8 mouse cellular contexts compared by ENCODE assay signal in genomic region chr16:77329711-77330530, GRCm38 (mm10).
DNase-seq lines count a peak whose midpoint lies in the region; ATAC-seq and TF ChIP-seq lines count a peak whose summit lies in the region.

No protein-coding gene starts in this region.

- H3K4me1 ChIP-seq in intestine, embryonic 15.5 days (replicated peaks), result no peaks in the 10 kb centered on the region
- no peaks in the 10 kb centered on the region; the same call in 1 of the 2 replicates for H3K4me1 ChIP-seq in liver, embryonic 15.5 days (replicated peaks)
- peaks cover 8% of the 10 kb centered on the region for H3K4me1 ChIP-seq in neural tube, embryonic 11.5 days (ENCODE audit: control insufficient read depth, insufficient read depth, low read length)

- DNase-seq in left cerebral cortex, adult 2 months (ENCODE audit: extremely low spot score in 1 of 2, low spot score in 2 of 2), result no peak
- no peak for DNase-seq in left cerebral cortex, adult 18-20 months (ENCODE audit: low spot score in 2 of 2)
- peak; percentile 10 for DNase-seq in gastrocnemius, postnatal 25 days
- peak; percentile 56 for DNase-seq in neural tube, embryonic 11.5 days (ENCODE audit: low spot score)
- DNase-seq in right cerebral cortex, postnatal 4 days, result no peak
- DNase-seq in thymus, postnatal 4 days, result no peak

- peak overlapping the region; percentile 40 for H3K4me3 ChIP-seq in left cerebral cortex, adult 2 months
- H3K4me3 ChIP-seq in intestine, embryonic 15.5 days (replicated peaks), result peak overlapping the region; percentile 48
- peak overlapping the region; percentile 47 for H3K4me3 ChIP-seq in liver, embryonic 15.5 days (replicated peaks)
- H3K4me3 ChIP-seq in neural tube, embryonic 11.5 days (ENCODE audit: low read depth, low read length), result peak overlapping the region; percentile 46

- H3K27me3 ChIP-seq in intestine, embryonic 15.5 days (replicated peaks), result no peaks in the 10 kb centered on the region
- H3K27me3 ChIP-seq in liver, embryonic 15.5 days, result no peaks in the 10 kb centered on the region
- H3K27me3 ChIP-seq in neural tube, embryonic 11.5 days (ENCODE audit: control insufficient read depth, insufficient read depth, low read length), result no peaks in the 10 kb centered on the region

- H3K36me3 ChIP-seq in intestine, embryonic 15.5 days, result no peaks in the 10 kb centered on the region
- no peaks in the 10 kb centered on the region for H3K36me3 ChIP-seq in liver, embryonic 15.5 days (replicated peaks)
- H3K36me3 ChIP-seq in neural tube, embryonic 11.5 days (ENCODE audit: control insufficient read depth, insufficient read depth, low read length), result 0 out of 2 replicates have a peak, but pooled peaks cover 2% of the 10 kb centered on the region

- H3K9ac ChIP-seq in intestine, embryonic 15.5 days, result peak overlapping the region; percentile 62
- 0 out of 2 replicates have a peak overlapping the region, but pooled peaks have one; percentile 4 for H3K9ac ChIP-seq in liver, embryonic 15.5 days
- peak overlapping the region; percentile 67 for H3K9ac ChIP-seq in neural tube, embryonic 11.5 days (ENCODE audit: low read length)

- intact Hi-C loops in left cerebral cortex, adult 2 months (cut with DNase I), result loop anchor here (2.0 to 10.0 kb wide), 3 partner anchors 93 to 265 kb away; no protein-coding TSS in a partner anchor

- TF ChIP-seq CTCF in left cerebral cortex, adult 2 months (IDR thresholded peaks at IDR 0.05), result no peak

- peak; percentile 72 for ATAC-seq in intestine, embryonic 15.5 days
- peak; percentile 73 for ATAC-seq in liver, embryonic 15.5 days (ENCODE audit: insufficient read depth)
- no peak for ATAC-seq in neural tube, embryonic 11.5 days (ENCODE audit: insufficient read depth, low FRiP score, low TSS enrichment)

- peak overlapping the region; percentile 63 for H3K4me2 ChIP-seq in intestine, embryonic 15.5 days (replicated peaks)
- H3K4me2 ChIP-seq in liver, embryonic 15.5 days, result peak overlapping the region; percentile 53
- peak overlapping the region; percentile 55 for H3K4me2 ChIP-seq in neural tube, embryonic 11.5 days (ENCODE audit: low read depth)

- no peaks in the 10 kb centered on the region for H3K9me3 ChIP-seq in intestine, embryonic 15.5 days
- no peaks in the 10 kb centered on the region for H3K9me3 ChIP-seq in liver, embryonic 15.5 days (replicated peaks)
- H3K9me3 ChIP-seq in neural tube, embryonic 11.5 days (ENCODE audit: control insufficient read depth, low read length), result no peaks in the 10 kb centered on the region

- 10% methylated on average over 10 of the region's 10 CpGs for WGBS in intestine, embryonic 15.5 days
- WGBS in liver, embryonic 15.5 days (ENCODE audit: insufficient replicate concordance), result 32% methylated on average over 10 of the region's 10 CpGs
- WGBS in neural tube, embryonic 11.5 days, result 13% methylated on average over 10 of the region's 10 CpGs

- peak overlapping the region; percentile 88 for H3K27ac ChIP-seq in left cerebral cortex, adult 2 months
- peak overlapping the region; percentile 95 for H3K27ac ChIP-seq in intestine, embryonic 15.5 days
- peak overlapping the region; percentile 76 for H3K27ac ChIP-seq in liver, embryonic 15.5 days (replicated peaks)
- H3K27ac ChIP-seq in neural tube, embryonic 11.5 days (ENCODE audit: low read depth, low read length), result peak overlapping the region; percentile 85

Comparison
In these comparisons a context has a peak if more than half of its experiments do, and no peak if none do; other contexts are left out.
1. DNase-seq: peak in gastrocnemius, postnatal 25 days (single experiment) and neural tube, embryonic 11.5 days (single experiment); none in left cerebral cortex, adult 2 months (0 of 2), left cerebral cortex, adult 18-20 months (0 of 2), right cerebral cortex, postnatal 4 days (single experiment) and thymus, postnatal 4 days (single experiment).
2. H3K9ac ChIP-seq: peak in every context shown above with its lines; median percentile 67 in neural tube, embryonic 11.5 days; 62 in intestine, embryonic 15.5 days; 4 in liver, embryonic 15.5 days.
3. Peak in every context shown above with its lines, with median percentiles within 50 percentile points of each other: H3K27ac ChIP-seq, H3K4me3 ChIP-seq and H3K4me2 ChIP-seq.